Mouse (Mus musculus) lung, adult 2 months (tissue): ENCODE measurements at regions not wholly inside any gene's neighbourhood (a gene's known extent, or its start where the extent isn't known, plus 50 kb on each side); places are given as distances from the start of the nearest gene placed in this dataset.

Experiments used
- CTCF ChIP-seq: fragments of 200-500 bp; IDR thresholded peaks from 2 replicates; pipeline ENCODE4 v1.5.1; 2011; ENCODE audit warnings: mild to moderate bottlenecking, low read length, control low read depth; ENCODE audit not compliant: insufficient read depth
- POLR2A ChIP-seq: fragments of 200-500 bp; IDR thresholded peaks from 2 replicates; pipeline ENCODE4 v1.6.1; 2011; ENCODE audit warnings: low read depth, mild to moderate bottlenecking, control low read depth, low read length, borderline replicate concordance; ENCODE audit errors: extremely low read depth

DNA sequence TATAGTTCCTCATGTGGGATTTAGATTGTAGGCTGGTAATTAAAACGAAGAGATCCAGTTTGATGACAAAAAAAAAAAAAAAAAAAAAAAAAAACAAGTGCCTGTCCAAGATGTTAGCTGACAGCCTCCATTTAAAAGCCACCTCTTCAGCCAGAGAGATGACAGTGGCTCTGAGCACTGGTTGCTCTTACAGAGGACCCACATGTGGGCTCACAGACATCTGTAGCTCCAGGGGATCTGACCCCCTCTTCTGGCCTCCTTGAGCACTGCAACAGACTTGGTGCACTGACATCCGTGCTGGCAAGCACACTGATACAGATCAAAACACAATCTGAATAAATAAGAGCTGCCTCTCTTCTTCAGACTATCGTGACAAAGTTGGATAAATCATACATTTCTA lies 149.6 kb downstream of the B3glct start:
- TF ChIP-seq CTCF (no peak), POLR2A (no peak)
